Mouse (Mus musculus) G1E (cell line): ENCODE results near the gene Ring1. TPM values are rescaled to one million over a fixed set of nuclear protein-coding genes. Genes with fewer than 3 reads are reported as not detected.
"Not testable (repeated sequence)": the region's sequence is repeated elsewhere in the genome, so short reads cannot be mapped to it uniquely, and the experiment has no call there.

Source experiments
- ATAC-seq: 2 replicates; pipeline ENCODE4 v1.8.0; 2016; ENCODE audit warnings: mild to moderate bottlenecking; ENCODE audit not compliant: insufficient number of reproducible peaks, poor library complexity, low FRiP score, severe bottlenecking; ENCODE audit errors: extremely low read depth
- DNase-seq: peaks from one replicate; pipeline ENCODE4 v3.0.0; 2012; ENCODE audit warnings: low spot score
- H3K27me3 ChIP-seq: 2 replicates; pipeline ENCODE4 v1.6.1; 2012; ENCODE audit warnings: mild to moderate bottlenecking, low read length, inconsistent platforms; ENCODE audit not compliant: insufficient read depth
- H3K36me3 ChIP-seq: replicated peaks from 2 replicates; pipeline ENCODE3; 2012; ENCODE audit warnings: mild to moderate bottlenecking, inconsistent platforms
- H3K4me1 ChIP-seq: 2 replicates; pipeline ENCODE4 v1.6.1; 2012; ENCODE audit warnings: low read depth, low read length, inconsistent platforms, mixed read lengths; ENCODE audit not compliant: insufficient read depth
- H3K4me3 ChIP-seq: 2 replicates; pipeline ENCODE4 v1.5.1; 2012; ENCODE audit warnings: low read depth, mild to moderate bottlenecking, inconsistent platforms, low read length, moderate library complexity, mixed read lengths
- H3K9me3 ChIP-seq: replicated peaks from 2 replicates; pipeline ENCODE4 v1.6.1; 2012; ENCODE audit warnings: inconsistent platforms
- CTCF ChIP-seq: IDR thresholded peaks from 2 replicates; pipeline ENCODE4 v1.5.1; 2012; ENCODE audit warnings: low read depth, low read length, inconsistent platforms, mixed read lengths
- GATA1 ChIP-seq: IDR thresholded peaks from 2 replicates; pipeline ENCODE4 v1.6.1; 2012; ENCODE audit warnings: borderline replicate concordance, low read length, inconsistent platforms, mixed read lengths
- GATA2 ChIP-seq: IDR thresholded peaks from 2 replicates; pipeline ENCODE4 v1.6.1; 2012; ENCODE audit warnings: low read depth, low read length, inconsistent platforms, borderline replicate concordance
- POLR2AphosphoS5 ChIP-seq: IDR thresholded peaks from 2 replicates; pipeline ENCODE4 v1.6.1; 2012; ENCODE audit warnings: low read depth, low read length, inconsistent platforms; ENCODE audit not compliant: insufficient replicate concordance
- TAL1 ChIP-seq: conservative IDR thresholded peaks from 2 replicates; pipeline ENCODE4 v1.6.1; 2012; ENCODE audit warnings: low read depth, low read length, inconsistent platforms, mixed read lengths
- polyA plus RNA-seq: library from polyadenylated mRNA; stranded (reverse); fragments of >175 nt; gene quantifications from 2 replicates; pipeline ENCODE4 v1.2.3, GENCODE M21; 2012
- total RNA-seq, 2 experiments: library from RNA; stranded (forward) in 1 of 2; stranded (reverse) in 1 of 2; fragments of 200-1000 nt in 1 of 2; fragments of >200 nt in 1 of 2; fragmentation: Nextera tagmentation in 1 of 2; gene quantifications; 2 replicates each; pipeline ENCODE4 v1.2.3; 2014 to 2017

The Ring1 gene
- total and polyA plus RNA-seq, 3 experiments, result 8.4 to 46.4 (median 10.9) TPM

GRCm38 (mm10) chr17:33999341-34000149 lies 24.9 kb downstream of the Ring1 start:
- peaks cover 27% of the 10 kb centered on the region for H3K27me3 ChIP-seq
- no peak for ATAC-seq
- H3K36me3 ChIP-seq, result no peaks in the 10 kb centered on the region
- TF ChIP-seq GATA1 (no peak), GATA2 (no peak), POLR2AphosphoS5 (no peak), TAL1 (no peak), CTCF (no peak)
- H3K4me1 ChIP-seq, result no peaks in the 10 kb centered on the region
- H3K4me3 ChIP-seq, result peak overlapping the region; percentile 38; the same call in 1 of the 2 replicates
- H3K9me3 ChIP-seq, result peaks cover 12% of the 10 kb centered on the region
- DNase-seq, result no peak

- not testable (repeated sequence) for ATAC-seq, DNase-seq, H3K4me1 ChIP-seq, H3K36me3 ChIP-seq, H3K4me3 ChIP-seq
- Histone ChIP-seq H3K27me3 (peaks cover 27% of the 10 kb centered on the region), H3K9me3 (peaks cover 12% of the 10 kb centered on the region)
Measured at GRCm38 (mm10) chr17:33998697-33999096, 25.8 kb downstream of the Ring1 start.

GRCm38 (mm10) chr17:33997025-33997424 lies 27.5 kb downstream of the Ring1 start:
- not testable (repeated sequence) for DNase-seq, ATAC-seq, H3K36me3 ChIP-seq, H3K4me3 ChIP-seq, H3K4me1 ChIP-seq
- Histone ChIP-seq H3K27me3 (peaks cover 25% of the 10 kb centered on the region), H3K9me3 (peaks cover 12% of the 10 kb centered on the region)

- ATAC-seq, result no peak
- TF ChIP-seq GATA1 (no peak), POLR2AphosphoS5 (no peak)
- peaks cover 12% of the 10 kb centered on the region for H3K9me3 ChIP-seq
- peaks cover 6% of the 10 kb centered on the region; the same call in 1 of the 2 replicates for H3K4me1 ChIP-seq
- H3K36me3 ChIP-seq, result no peaks in the 10 kb centered on the region
- H3K27me3 ChIP-seq, result peaks cover 22% of the 10 kb centered on the region
- no peak overlapping the region for H3K4me3 ChIP-seq
- DNase-seq, result no peak
Measured at GRCm38 (mm10) chr17:33995651-33996050, 28.8 kb downstream of the Ring1 start.

- peaks cover 6% of the 10 kb centered on the region; the same call in 1 of the 2 replicates for H3K4me1 ChIP-seq
Measured at GRCm38 (mm10) chr17:33994959-33995358, 29.5 kb downstream of the Ring1 start.

GRCm38 (mm10) chr17:33991788-33992664 lies 32.5 kb downstream of the Ring1 start:
- ATAC-seq (no peak), DNase-seq (no peak)
- no peaks in the 10 kb centered on the region for H3K9me3 ChIP-seq
- peaks cover 18% of the 10 kb centered on the region for H3K27me3 ChIP-seq
- no peaks in the 10 kb centered on the region for H3K36me3 ChIP-seq
- H3K4me3 ChIP-seq, result no peak overlapping the region
- peaks cover 6% of the 10 kb centered on the region; the same call in 1 of the 2 replicates for H3K4me1 ChIP-seq
- TF ChIP-seq CTCF (peak; percentile 62), GATA1 (no peak)

More at GRCm38 (mm10) chr17:33994959-33995358, 29.5 kb downstream of the Ring1 start:
- no peak for DNase-seq
- TF ChIP-seq POLR2AphosphoS5 (no peak), GATA1 (no peak), CTCF (no peak), TAL1 (no peak), GATA2 (no peak)
- H3K4me3 ChIP-seq, result no peak overlapping the region
- peaks cover 8% of the 10 kb centered on the region for H3K9me3 ChIP-seq
- ATAC-seq, result no peak
- H3K36me3 ChIP-seq, result no peaks in the 10 kb centered on the region
- peaks cover 15% of the 10 kb centered on the region for H3K27me3 ChIP-seq

- peaks cover 15% of the 10 kb centered on the region for H3K27me3 ChIP-seq
- not testable (repeated sequence) for DNase-seq, H3K36me3 ChIP-seq, ATAC-seq, H3K9me3 ChIP-seq, H3K4me3 ChIP-seq
- H3K4me1 ChIP-seq, result peaks cover 47% of the 10 kb centered on the region
- TF ChIP-seq CTCF, result peak; percentile 36
Measured at GRCm38 (mm10) chr17:33982136-33982535, 42.3 kb downstream of the Ring1 start.
